Mouse (Mus musculus): ENCODE results near the gene Ablim1. TPM values are rescaled to one million over a fixed set of nuclear protein-coding genes. Genes with fewer than 3 reads are reported as not detected.

The Ablim1 gene
- polyA plus RNA-seq, 1 experiment from 2014 or later: 11.6 TPM

GRCm38 (mm10) chr19:57111301-57111700 lies 203.4 kb downstream of the Ablim1 start:
- 62% methylated on average over 6 of the region's 6 CpGs for WGBS
- no peak for DNase-seq (ENCODE audit: low spot score)
- Histone ChIP-seq H3K9ac (ENCODE audit: low read depth, low read length) (no peak overlapping the region), H3K4me3 (ENCODE audit: low read depth, low read length) (no peak overlapping the region), H3K27ac (ENCODE audit: low read depth, low read length) (no peak overlapping the region), H3K4me2 (no peak overlapping the region), H3K27me3 (replicated peaks; ENCODE audit: control insufficient read depth, insufficient read depth, low read length) (no peaks in the 10 kb centered on the region), H3K9me3 (ENCODE audit: control insufficient read depth, low read length) (no peaks in the 10 kb centered on the region), H3K36me3 (ENCODE audit: control insufficient read depth, insufficient read depth, low read length) (no peaks in the 10 kb centered on the region), H3K4me1 (replicated peaks; ENCODE audit: control insufficient read depth, insufficient read depth, low read length) (peaks cover 17% of the 10 kb centered on the region)
- no peak for ATAC-seq (replicated peaks; ENCODE audit: low FRiP score)

GRCm38 (mm10) chr19:57109620-57110019 lies 205.1 kb downstream of the Ablim1 start:
- H3K36me3 ChIP-seq (ENCODE audit: control insufficient read depth, insufficient read depth, low read length): no peaks in the 10 kb centered on the region
- WGBS: 59% methylated on average over 7 of the region's 7 CpGs
- no peaks in the 10 kb centered on the region for H3K27me3 ChIP-seq (replicated peaks; ENCODE audit: control insufficient read depth, insufficient read depth, low read length)
- no peak overlapping the region for H3K4me3 ChIP-seq (ENCODE audit: low read depth, low read length)
- ATAC-seq (replicated peaks; ENCODE audit: low FRiP score) (no peak), DNase-seq (ENCODE audit: low spot score) (no peak)
- H3K9ac ChIP-seq (ENCODE audit: low read depth, low read length): no peak overlapping the region
- H3K9me3 ChIP-seq (ENCODE audit: control insufficient read depth, low read length): no peaks in the 10 kb centered on the region
- H3K27ac ChIP-seq (ENCODE audit: low read depth, low read length): no peak overlapping the region
- no peak overlapping the region for H3K4me2 ChIP-seq
- H3K4me1 ChIP-seq (replicated peaks; ENCODE audit: control insufficient read depth, insufficient read depth, low read length): peaks cover 9% of the 10 kb centered on the region

- H3K4me1 ChIP-seq (replicated peaks; ENCODE audit: control insufficient read depth, insufficient read depth, low read length): peaks cover 7% of the 10 kb centered on the region; the same call in 1 of the 2 replicates
- ATAC-seq (replicated peaks; ENCODE audit: low FRiP score) (no peak), DNase-seq (ENCODE audit: low spot score) (no peak)
- no peak overlapping the region for H3K4me3 ChIP-seq (ENCODE audit: low read depth, low read length)
- H3K36me3 ChIP-seq (ENCODE audit: control insufficient read depth, insufficient read depth, low read length): no peaks in the 10 kb centered on the region
- H3K4me2 ChIP-seq: no peak overlapping the region
- no peaks in the 10 kb centered on the region for H3K9me3 ChIP-seq (ENCODE audit: control insufficient read depth, low read length)
- H3K27me3 ChIP-seq (replicated peaks; ENCODE audit: control insufficient read depth, insufficient read depth, low read length): no peaks in the 10 kb centered on the region
- no peak overlapping the region for H3K27ac ChIP-seq (ENCODE audit: low read depth, low read length)
- WGBS: 87% methylated on average over 6 of the region's 6 CpGs
- H3K9ac ChIP-seq (ENCODE audit: low read depth, low read length): no peak overlapping the region
These were observed 208.2 kb downstream of the Ablim1 start for GRCm38 (mm10) chr19:57106513-57106912.

- Histone ChIP-seq H3K27me3 (replicated peaks; ENCODE audit: control insufficient read depth, insufficient read depth, low read length) (no peaks in the 10 kb centered on the region), H3K36me3 (ENCODE audit: control insufficient read depth, insufficient read depth, low read length) (no peaks in the 10 kb centered on the region), H3K4me3 (ENCODE audit: low read depth, low read length) (no peak overlapping the region), H3K27ac (ENCODE audit: low read depth, low read length) (no peak overlapping the region), H3K9me3 (ENCODE audit: control insufficient read depth, low read length) (no peaks in the 10 kb centered on the region), H3K4me1 (replicated peaks; ENCODE audit: control insufficient read depth, insufficient read depth, low read length) (peaks cover 4% of the 10 kb centered on the region; the same call in 1 of the 2 replicates), H3K4me2 (no peak overlapping the region), H3K9ac (ENCODE audit: low read depth, low read length) (no peak overlapping the region)
- DNase-seq (ENCODE audit: low spot score): no peak
- 98% methylated on average over 3 of the region's 3 CpGs for WGBS
- no peak for ATAC-seq (replicated peaks; ENCODE audit: low FRiP score)
These were observed 208.7 kb downstream of the Ablim1 start for GRCm38 (mm10) chr19:57106031-57106430.

GRCm38 (mm10) chr19:57105156-57105555 lies 209.6 kb downstream of the Ablim1 start:
- Histone ChIP-seq H3K9me3 (ENCODE audit: control insufficient read depth, low read length) (no peaks in the 10 kb centered on the region), H3K27me3 (replicated peaks; ENCODE audit: control insufficient read depth, insufficient read depth, low read length) (no peaks in the 10 kb centered on the region), H3K9ac (ENCODE audit: low read depth, low read length) (no peak overlapping the region), H3K4me1 (replicated peaks; ENCODE audit: control insufficient read depth, insufficient read depth, low read length) (peaks cover 4% of the 10 kb centered on the region; the same call in 1 of the 2 replicates), H3K36me3 (ENCODE audit: control insufficient read depth, insufficient read depth, low read length) (no peaks in the 10 kb centered on the region), H3K27ac (ENCODE audit: low read depth, low read length) (no peak overlapping the region), H3K4me3 (ENCODE audit: low read depth, low read length) (no peak overlapping the region), H3K4me2 (no peak overlapping the region)
- no peak for ATAC-seq (replicated peaks; ENCODE audit: low FRiP score)
- 83% methylated on average over 6 of the region's 6 CpGs for WGBS
- no peak for DNase-seq (ENCODE audit: low spot score)

GRCm38 (mm10) chr19:57104171-57104748 lies 210.5 kb downstream of the Ablim1 start:
- H3K4me3 ChIP-seq (ENCODE audit: low read depth, low read length): no peak overlapping the region
- no peaks in the 10 kb centered on the region for H3K9me3 ChIP-seq (ENCODE audit: control insufficient read depth, low read length)
- peaks cover 4% of the 10 kb centered on the region; the same call in 1 of the 2 replicates for H3K4me1 ChIP-seq (replicated peaks; ENCODE audit: control insufficient read depth, insufficient read depth, low read length)
- no peak overlapping the region for H3K4me2 ChIP-seq
- DNase-seq (ENCODE audit: low spot score): no peak
- H3K9ac ChIP-seq (ENCODE audit: low read depth, low read length): no peak overlapping the region
- H3K27ac ChIP-seq (ENCODE audit: low read depth, low read length): no peak overlapping the region
- WGBS: 55% methylated on average over 5 of the region's 5 CpGs
- no peaks in the 10 kb centered on the region for H3K36me3 ChIP-seq (ENCODE audit: control insufficient read depth, insufficient read depth, low read length)
- ATAC-seq (replicated peaks; ENCODE audit: low FRiP score): no peak
- no peaks in the 10 kb centered on the region for H3K27me3 ChIP-seq (replicated peaks; ENCODE audit: control insufficient read depth, insufficient read depth, low read length)

- no peak overlapping the region for H3K4me3 ChIP-seq (ENCODE audit: low read depth, low read length)
- ATAC-seq (replicated peaks; ENCODE audit: low FRiP score) (no peak), DNase-seq (ENCODE audit: low spot score) (no peak)
- no peaks in the 10 kb centered on the region for H3K36me3 ChIP-seq (ENCODE audit: control insufficient read depth, insufficient read depth, low read length)
- no peaks in the 10 kb centered on the region for H3K9me3 ChIP-seq (ENCODE audit: control insufficient read depth, low read length)
- H3K27me3 ChIP-seq (replicated peaks; ENCODE audit: control insufficient read depth, insufficient read depth, low read length): no peaks in the 10 kb centered on the region
- H3K4me1 ChIP-seq (replicated peaks; ENCODE audit: control insufficient read depth, insufficient read depth, low read length): peaks cover 4% of the 10 kb centered on the region; the same call in 1 of the 2 replicates
- WGBS: 65% methylated on average over 4 of the region's 4 CpGs
- no peak overlapping the region for H3K27ac ChIP-seq (ENCODE audit: low read depth, low read length)
- no peak overlapping the region for H3K9ac ChIP-seq (ENCODE audit: low read depth, low read length)
- H3K4me2 ChIP-seq: no peak overlapping the region
These were observed 211.3 kb downstream of the Ablim1 start for GRCm38 (mm10) chr19:57103360-57103958.

GRCm38 (mm10) chr19:57101986-57102385 lies 212.7 kb downstream of the Ablim1 start:
- H3K27me3 ChIP-seq (replicated peaks; ENCODE audit: control insufficient read depth, insufficient read depth, low read length): no peaks in the 10 kb centered on the region
- ATAC-seq (replicated peaks; ENCODE audit: low FRiP score): no peak
- WGBS: 88% methylated on average over 7 of the region's 7 CpGs

More at GRCm38 (mm10) chr19:57101986-57102385, 212.7 kb downstream of the Ablim1 start:
- no peak overlapping the region for H3K9ac ChIP-seq (ENCODE audit: low read depth, low read length)
- no peaks in the 10 kb centered on the region for H3K9me3 ChIP-seq (ENCODE audit: control insufficient read depth, low read length)
- no peaks in the 10 kb centered on the region for H3K36me3 ChIP-seq (ENCODE audit: control insufficient read depth, insufficient read depth, low read length)
- H3K27ac ChIP-seq (ENCODE audit: low read depth, low read length): no peak overlapping the region
- H3K4me1 ChIP-seq (replicated peaks; ENCODE audit: control insufficient read depth, insufficient read depth, low read length): peaks cover 4% of the 10 kb centered on the region; the same call in 1 of the 2 replicates
- DNase-seq (ENCODE audit: low spot score): no peak
- no peak overlapping the region for H3K4me2 ChIP-seq
- H3K4me3 ChIP-seq (ENCODE audit: low read depth, low read length): no peak overlapping the region
